Mouse (Mus musculus) hindbrain, embryonic 16.5 days (tissue): ENCODE results near the gene Ier5. TPM values are rescaled to one million over a fixed set of nuclear protein-coding genes. Genes with fewer than 3 reads are reported as not detected.

ENCODE experiments used
- polyA plus RNA-seq: library from polyadenylated mRNA; unstranded; fragments of >200 nt; fragmentation: Nextera tagmentation; extraction: Ambion mirVana; gene quantifications from 2 replicates; pipeline ENCODE4 v1.2.1, GENCODE M21; 2015

The Ier5 gene
- polyA plus RNA-seq, 1 experiment from 2014 or later, result 5.5 TPM

Other genes starting within 250 kb of the Ier5 start
- 13.5 and 14.0 TPM in 2 replicates for gene Cacna1e, start 215.1 kb downstream of the Ier5 start, polyA plus RNA-seq
- gene Mr1, start 47.2 kb upstream of the Ier5 start, polyA plus RNA-seq, result 2.1 and 2.5 TPM in 2 replicates
- gene Stx6, start 59.1 kb upstream of the Ier5 start, polyA plus RNA-seq, result 82.9 and 93.7 TPM in 2 replicates
- 6.0 and 6.1 TPM in 2 replicates for gene BC034090, start 144.8 kb upstream of the Ier5 start, polyA plus RNA-seq